Mouse (Mus musculus) spleen, embryonic (tissue): ENCODE data around the gene Prl3a1.

Experiments
- CTCF ChIA-PET: fragments of 350-600 bp; sonication (Branson Sonifier 250); formaldehyde crosslinking; loops from one replicate; lab custom pipeline; 2022; lab: Charles Lee

The Prl3a1 gene

DNA sequence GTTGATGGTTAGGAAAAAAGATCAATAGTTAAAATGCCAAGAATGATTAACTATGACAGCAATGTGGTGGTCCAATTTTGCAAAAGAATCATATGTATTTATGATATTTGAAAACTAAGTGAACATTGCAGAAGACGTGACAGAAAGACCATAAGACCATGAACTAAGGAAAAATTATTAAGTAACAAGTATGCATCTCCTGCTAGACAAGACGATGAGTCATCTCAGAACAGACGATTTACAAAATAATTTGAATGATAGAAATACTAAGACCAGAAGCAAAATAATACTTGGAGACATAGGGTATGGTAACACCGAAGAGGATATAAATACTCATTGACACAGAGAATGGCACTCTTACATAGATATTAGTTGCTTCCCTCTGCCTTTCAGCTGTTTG is at the start of gene Prl3a1:
TSS of gene Prl3a1 (plus strand) at position 301 of the 400 bp plus-strand sequence.
- CTCF ChIA-PET = no interaction called here

- CTCF ChIA-PET = no interaction called here
Measured at GRCm38 (mm10) chr13:27241547-27241946, 17.7 kb upstream of the Prl3a1 start, which contains the start of gene Prl3b1. Gene Prl3b1, plus strand, starts transcription at chr13:27241847.

DNA sequence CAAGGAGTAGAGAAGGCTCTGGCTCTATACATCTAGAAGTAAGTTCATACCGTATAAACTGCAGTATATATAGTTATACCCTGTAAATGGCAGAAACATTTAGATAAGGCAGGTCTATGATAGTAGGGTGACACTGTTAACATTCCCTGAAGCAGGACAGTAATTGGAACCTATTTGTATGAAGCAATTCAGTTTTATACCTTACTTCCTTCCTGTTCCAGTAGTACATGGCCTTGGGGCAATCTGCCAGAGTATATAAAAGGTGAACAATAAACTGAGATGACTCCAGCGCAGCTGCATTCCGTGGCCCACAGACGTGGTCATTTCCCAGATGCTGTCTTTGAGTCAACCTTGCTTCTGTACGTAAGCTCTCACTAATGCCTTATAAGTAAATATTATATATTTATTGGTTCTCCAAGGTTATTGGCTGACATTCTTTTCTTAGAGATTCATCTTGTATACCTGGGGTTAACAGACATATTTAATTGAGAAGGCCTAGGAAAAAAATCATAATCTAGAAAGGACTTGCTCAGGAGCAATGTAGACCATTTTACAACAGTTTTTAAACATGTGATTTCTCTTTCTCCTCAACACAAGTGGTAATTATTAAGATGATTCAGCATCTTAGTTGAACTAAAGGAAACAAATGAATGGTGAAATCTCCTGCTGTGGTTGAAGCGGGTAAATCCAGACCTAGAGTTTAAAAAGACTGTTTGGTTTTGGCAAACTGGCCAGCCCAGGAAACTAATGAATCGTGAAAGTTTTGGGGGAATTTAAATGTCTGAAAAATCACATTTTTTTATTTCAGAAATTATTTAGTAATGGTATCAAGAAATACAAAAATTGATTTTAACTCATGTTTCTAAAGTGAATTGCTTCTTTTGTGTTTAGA is 53.3 kb downstream of the Prl3a1 start, which contains the start of gene Prl6a1:
TSS of gene Prl6a1 (plus strand) at position 294 of the 892 bp plus-strand sequence.
- CTCF ChIA-PET = no interaction called here
